Comparison of ENCODE assay signal across 8 mouse cellular contexts in genomic region chr9:120866709-120867108, GRCm38 (mm10).
DNase-seq lines count a peak whose midpoint lies in the region; ATAC-seq lines count a peak whose summit lies in the region.

No protein-coding gene starts in this region.

- ATAC-seq in forebrain, embryonic 16.5 days = 0 out of 2 replicates have a peak, but pooled peaks have one; percentile 9
- peak; percentile 34; the same call in 1 of the 2 replicates for ATAC-seq in intestine, embryonic 16.5 days
- peak; percentile 45; the same call in 1 of the 2 replicates for ATAC-seq in midbrain, embryonic 12.5 days (ENCODE audit: low FRiP score, low read depth)

- H3K4me1 ChIP-seq in forebrain, embryonic 16.5 days (replicated peaks; ENCODE audit: control insufficient read depth, insufficient read depth, low read length) = peaks cover 71% of the 10 kb centered on the region
- H3K4me1 ChIP-seq in intestine, embryonic 16.5 days (ENCODE audit: control insufficient read depth, insufficient read depth, low read length) = peaks cover 17% of the 10 kb centered on the region
- peaks cover 59% of the 10 kb centered on the region for H3K4me1 ChIP-seq in midbrain, embryonic 12.5 days

- H3K27me3 ChIP-seq in forebrain, embryonic 16.5 days (replicated peaks; ENCODE audit: control insufficient read depth, insufficient read depth, low read length) = no peaks in the 10 kb centered on the region
- H3K27me3 ChIP-seq in intestine, embryonic 16.5 days (replicated peaks; ENCODE audit: control insufficient read depth, insufficient read depth, low read length) = no peaks in the 10 kb centered on the region
- no peaks in the 10 kb centered on the region for H3K27me3 ChIP-seq in midbrain, embryonic 12.5 days

- peak overlapping the region; percentile 86 for H3K27ac ChIP-seq in forebrain, embryonic 16.5 days (ENCODE audit: low read length)
- H3K27ac ChIP-seq in intestine, embryonic 16.5 days (ENCODE audit: low read length) = peak overlapping the region; percentile 14; the same call in 1 of the 2 replicates
- H3K27ac ChIP-seq in midbrain, embryonic 12.5 days (replicated peaks) = peak overlapping the region; percentile 61

- H3K36me3 ChIP-seq in forebrain, embryonic 16.5 days (ENCODE audit: control insufficient read depth, insufficient read depth) = no peaks in the 10 kb centered on the region
- no peaks in the 10 kb centered on the region for H3K36me3 ChIP-seq in intestine, embryonic 16.5 days (ENCODE audit: control insufficient read depth, insufficient read depth, low read length)
- H3K36me3 ChIP-seq in midbrain, embryonic 12.5 days = no peaks in the 10 kb centered on the region

- no peaks in the 10 kb centered on the region for H3K9me3 ChIP-seq in forebrain, embryonic 16.5 days (ENCODE audit: control insufficient read depth, low read length)
- H3K9me3 ChIP-seq in intestine, embryonic 16.5 days (ENCODE audit: control insufficient read depth, low read length) = no peaks in the 10 kb centered on the region
- H3K9me3 ChIP-seq in midbrain, embryonic 12.5 days = no peaks in the 10 kb centered on the region

- no peak overlapping the region for H3K9ac ChIP-seq in forebrain, embryonic 16.5 days (replicated peaks; ENCODE audit: low read depth, low read length)
- H3K9ac ChIP-seq in intestine, embryonic 16.5 days (ENCODE audit: low read depth, low read length) = no peak overlapping the region
- H3K9ac ChIP-seq in midbrain, embryonic 12.5 days (replicated peaks) = no peak overlapping the region

- no peak overlapping the region for H3K4me2 ChIP-seq in forebrain, embryonic 16.5 days (ENCODE audit: low read length)
- H3K4me2 ChIP-seq in intestine, embryonic 16.5 days (ENCODE audit: low read depth, low read length) = no peak overlapping the region
- no peak overlapping the region for H3K4me2 ChIP-seq in midbrain, embryonic 12.5 days (replicated peaks)

- peak; percentile 49 for DNase-seq in adrenal gland, postnatal 10 days
- no peak for DNase-seq in adrenal gland, adult 8-10 months
- DNase-seq in right cerebral cortex, postnatal 36 days (ENCODE audit: low spot score in 2 of 2) = peak; percentile 20 to 37
- DNase-seq in right cerebral cortex, postnatal 25 days = no peak
- peak; percentile 20 to 24 for DNase-seq in thymus, postnatal 36 days

- no peak overlapping the region for H3K4me3 ChIP-seq in forebrain, embryonic 16.5 days (replicated peaks; ENCODE audit: low read length)
- no peak overlapping the region for H3K4me3 ChIP-seq in intestine, embryonic 16.5 days (ENCODE audit: low read length)
- no peak overlapping the region for H3K4me3 ChIP-seq in midbrain, embryonic 12.5 days

- 12% methylated on average over 4 of the region's 4 CpGs for WGBS in forebrain, embryonic 16.5 days
- WGBS in intestine, embryonic 16.5 days = 39% methylated on average over 4 of the region's 4 CpGs
- WGBS in midbrain, embryonic 12.5 days = 32% methylated on average over 4 of the region's 4 CpGs

Comparison
In these comparisons a context has a peak if more than half of its experiments do, and no peak if none do; other contexts are left out.
1. DNase-seq: peak in adrenal gland, postnatal 10 days (single experiment), right cerebral cortex, postnatal 36 days (2 of 2) and thymus, postnatal 36 days (2 of 2); none in adrenal gland, adult 8-10 months (single experiment) and right cerebral cortex, postnatal 25 days (single experiment).
2. H3K27ac ChIP-seq: peak in every context shown above with its lines; median percentile 86 in forebrain, embryonic 16.5 days; 61 in midbrain, embryonic 12.5 days; 14 in intestine, embryonic 16.5 days.
3. Peak in every context shown above with its lines, with median percentiles within 50 percentile points of each other: ATAC-seq.